Mouse (Mus musculus): ENCODE data around the gene Olfr259. TPM values are rescaled to one million over a fixed set of nuclear protein-coding genes. Genes with fewer than 3 reads are reported as not detected.

The Olfr259 gene
- polyA plus RNA-seq (2015; fragmentation: Nextera tagmentation; extraction: Ambion mirVana), result not detected in 2 replicates

GRCm38 (mm10) chr2:87114467-87114866 lies at the start of gene Olfr259:
TSS of gene Olfr259 (minus strand) at chr2:87114567.
- H3K27me3 ChIP-seq, result no peaks in the 10 kb centered on the region
- H3K4me1 ChIP-seq (replicated peaks), result no peaks in the 10 kb centered on the region
- no peak for DNase-seq
- H3K9ac ChIP-seq, result no peak within 1 kb of the TSS
- no peak within 1 kb of the TSS for H3K4me2 ChIP-seq
- H3K4me3 ChIP-seq (replicated peaks), result no peak within 1 kb of the TSS
- no peaks in the 10 kb centered on the region for H3K9me3 ChIP-seq (replicated peaks)
- H3K36me3 ChIP-seq, result no peaks in the 10 kb centered on the region
- no peak within 1 kb of the TSS for H3K27ac ChIP-seq
- ATAC-seq (ENCODE audit: low read depth), result no peak

- ATAC-seq (ENCODE audit: low read depth) (no peak), DNase-seq (no peak)
- H3K9me3 ChIP-seq (replicated peaks), result no peaks in the 10 kb centered on the region
- no peak within 1 kb of the TSS for H3K4me2 ChIP-seq
- H3K4me1 ChIP-seq (replicated peaks), result no peaks in the 10 kb centered on the region
- no peaks in the 10 kb centered on the region for H3K36me3 ChIP-seq
- H3K27me3 ChIP-seq, result no peaks in the 10 kb centered on the region
- no peak within 1 kb of the TSS for H3K27ac ChIP-seq
- no peak within 1 kb of the TSS for H3K4me3 ChIP-seq (replicated peaks)
- H3K9ac ChIP-seq, result no peak within 1 kb of the TSS
These were observed 38.2 kb upstream of the Olfr259 start, which contains the start of gene Olfr1111 for GRCm38 (mm10) chr2:87152524-87152923. TSS of gene Olfr1111 (minus strand) at chr2:87152624.

- Histone ChIP-seq H3K27ac (no peak within 1 kb of the TSS), H3K27me3 (no peaks in the 10 kb centered on the region), H3K9ac (no peak within 1 kb of the TSS), H3K4me3 (replicated peaks) (no peak within 1 kb of the TSS), H3K9me3 (replicated peaks) (no peaks in the 10 kb centered on the region), H3K4me2 (no peak within 1 kb of the TSS), H3K36me3 (no peaks in the 10 kb centered on the region), H3K4me1 (replicated peaks) (no peaks in the 10 kb centered on the region)
- DNase-seq, result no peak
- no peak for ATAC-seq (ENCODE audit: low read depth)
- WGBS (ENCODE audit: insufficient replicate concordance), result 58% methylated on average over 1 of the region's 1 CpGs
These were observed 25.8 kb upstream of the Olfr259 start, which contains the start of gene Olfr1110 for GRCm38 (mm10) chr2:87140200-87140599. TSS of gene Olfr1110 (minus strand) at chr2:87140300.

GRCm38 (mm10) chr2:87095908-87096307 lies 18.5 kb downstream of the Olfr259 start, which contains the start of gene Olfr1109:
TSS of gene Olfr1109 (minus strand) at chr2:87096008.
- Histone ChIP-seq H3K36me3 (no peaks in the 10 kb centered on the region), H3K4me1 (replicated peaks) (no peaks in the 10 kb centered on the region), H3K9ac (no peak within 1 kb of the TSS), H3K27ac (no peak within 1 kb of the TSS), H3K27me3 (no peaks in the 10 kb centered on the region), H3K9me3 (replicated peaks) (no peaks in the 10 kb centered on the region), H3K4me2 (no peak within 1 kb of the TSS), H3K4me3 (replicated peaks) (no peak within 1 kb of the TSS)
- WGBS (ENCODE audit: insufficient replicate concordance), result 50% methylated on average over 1 of the region's 1 CpGs
- no peak for ATAC-seq (ENCODE audit: low read depth)
- DNase-seq, result no peak

GRCm38 (mm10) chr2:87075717-87076116 lies 38.6 kb downstream of the Olfr259 start, which contains the start of gene Olfr1107:
TSS of gene Olfr1107 (minus strand) at chr2:87075817.
- no peaks in the 10 kb centered on the region for H3K27me3 ChIP-seq
- ATAC-seq (ENCODE audit: low read depth), result no peak
- H3K36me3 ChIP-seq, result no peaks in the 10 kb centered on the region
- DNase-seq, result no peak
- 38% methylated on average over 1 of the region's 1 CpGs for WGBS (ENCODE audit: insufficient replicate concordance)
- no peak within 1 kb of the TSS for H3K27ac ChIP-seq
- H3K4me1 ChIP-seq (replicated peaks), result no peaks in the 10 kb centered on the region
- H3K4me2 ChIP-seq, result no peak within 1 kb of the TSS
- H3K9me3 ChIP-seq (replicated peaks), result no peaks in the 10 kb centered on the region
- H3K4me3 ChIP-seq (replicated peaks), result no peak within 1 kb of the TSS
- H3K9ac ChIP-seq, result no peak within 1 kb of the TSS

Other genes starting within 250 kb of the Olfr259 start
- not detected in 2 replicates for gene Gm13723, start 239.8 kb downstream of the Olfr259 start, polyA plus RNA-seq (2015; fragmentation: Nextera tagmentation; extraction: Ambion mirVana)
- not detected in 2 replicates for gene Olfr1097, start 222.4 kb downstream of the Olfr259 start, polyA plus RNA-seq (2015; fragmentation: Nextera tagmentation; extraction: Ambion mirVana)
- not detected in 2 replicates for gene Olfr1098, start 190.0 kb downstream of the Olfr259 start, polyA plus RNA-seq (2015; fragmentation: Nextera tagmentation; extraction: Ambion mirVana)
- not detected in 2 replicates for gene Olfr1099, start 153.9 kb downstream of the Olfr259 start, polyA plus RNA-seq (2015; fragmentation: Nextera tagmentation; extraction: Ambion mirVana)
- not detected in 2 replicates for gene Olfr1100, start 134.6 kb downstream of the Olfr259 start, polyA plus RNA-seq (2015; fragmentation: Nextera tagmentation; extraction: Ambion mirVana)
- not detected in 2 replicates for gene Olfr1101, start 123.3 kb downstream of the Olfr259 start, polyA plus RNA-seq (2015; fragmentation: Nextera tagmentation; extraction: Ambion mirVana)
- not detected in 2 replicates for gene Olfr1102, start 116.2 kb downstream of the Olfr259 start, polyA plus RNA-seq (2015; fragmentation: Nextera tagmentation; extraction: Ambion mirVana)
- gene Olfr1104, start 87.5 kb downstream of the Olfr259 start, polyA plus RNA-seq (2015; fragmentation: Nextera tagmentation; extraction: Ambion mirVana), result not detected in 2 replicates
- gene Olfr1105, start 78.0 kb downstream of the Olfr259 start, polyA plus RNA-seq (2015; fragmentation: Nextera tagmentation; extraction: Ambion mirVana), result not detected in 2 replicates
- not detected in 2 replicates for gene Olfr1106, start 62.3 kb downstream of the Olfr259 start, polyA plus RNA-seq (2015; fragmentation: Nextera tagmentation; extraction: Ambion mirVana)
- not detected in 2 replicates for gene Olfr1107, start 38.8 kb downstream of the Olfr259 start, polyA plus RNA-seq (2015; fragmentation: Nextera tagmentation; extraction: Ambion mirVana)
- gene Olfr1109, start 18.6 kb downstream of the Olfr259 start, polyA plus RNA-seq (2015; fragmentation: Nextera tagmentation; extraction: Ambion mirVana), result not detected in 2 replicates
- not detected in 2 replicates for gene Olfr1110, start 25.7 kb upstream of the Olfr259 start, polyA plus RNA-seq (2015; fragmentation: Nextera tagmentation; extraction: Ambion mirVana)
- not detected in 2 replicates for gene Olfr1111, start 38.1 kb upstream of the Olfr259 start, polyA plus RNA-seq (2015; fragmentation: Nextera tagmentation; extraction: Ambion mirVana)
- not detected in 2 replicates for gene Olfr1112, start 73.2 kb upstream of the Olfr259 start, polyA plus RNA-seq (2015; fragmentation: Nextera tagmentation; extraction: Ambion mirVana)
- gene Olfr1113, start 94.4 kb upstream of the Olfr259 start, polyA plus RNA-seq (2015; fragmentation: Nextera tagmentation; extraction: Ambion mirVana), result not detected in 2 replicates
- not detected in 2 replicates for gene Olfr1115, start 133.4 kb upstream of the Olfr259 start, polyA plus RNA-seq (2015; fragmentation: Nextera tagmentation; extraction: Ambion mirVana)
- gene Olfr1116, start 153.0 kb upstream of the Olfr259 start, polyA plus RNA-seq (2015; fragmentation: Nextera tagmentation; extraction: Ambion mirVana), result not detected in 2 replicates
- not detected in 2 replicates for gene Olfr1118, start 193.0 kb upstream of the Olfr259 start, polyA plus RNA-seq (2015; fragmentation: Nextera tagmentation; extraction: Ambion mirVana)
- not detected in 2 replicates for gene Olfr1120, start 240.2 kb upstream of the Olfr259 start, polyA plus RNA-seq (2015; fragmentation: Nextera tagmentation; extraction: Ambion mirVana)